Mouse (Mus musculus) mesoderm, embryonic 11.5 days (tissue): Measurements from ENCODE around the gene Zfp46.

Source experiments
- DNase-seq: peaks from one replicate; pipeline ENCODE4 v3.0.0-alpha.2; 2012; ENCODE audit warnings: low read depth, low spot score

Zfp46 gene

GRCm38 (mm10) chr4:136284455-136284854 lies at the start of gene Zfp46:
Zfp46 (plus strand) TSS chr4:136284683.
- no peak for DNase-seq

GRCm38 (mm10) chr4:136238669-136239068 lies 45.8 kb upstream of the Zfp46 start:
- DNase-seq: no peak

- no peak for DNase-seq
These were observed 45.4 kb upstream of the Zfp46 start for GRCm38 (mm10) chr4:136239111-136239510.

GRCm38 (mm10) chr4:136239622-136240021 lies 44.9 kb upstream of the Zfp46 start:
- DNase-seq: peak; percentile 77

- DNase-seq: no peak
These were observed 44.4 kb upstream of the Zfp46 start for GRCm38 (mm10) chr4:136240123-136240522.

GRCm38 (mm10) chr4:136240955-136241354 lies 43.5 kb upstream of the Zfp46 start:
- DNase-seq: no peak

GRCm38 (mm10) chr4:136242065-136242703 lies 42.3 kb upstream of the Zfp46 start:
- DNase-seq: no peak

- DNase-seq: no peak
These were observed 41.8 kb upstream of the Zfp46 start for GRCm38 (mm10) chr4:136242728-136243127.

- DNase-seq: no peak
These were observed 40.3 kb upstream of the Zfp46 start for GRCm38 (mm10) chr4:136244208-136244607.

- DNase-seq: no peak
These were observed 38.8 kb upstream of the Zfp46 start for GRCm38 (mm10) chr4:136245681-136246080.

- DNase-seq: peak; percentile 58
These were observed 37.9 kb upstream of the Zfp46 start for GRCm38 (mm10) chr4:136246568-136246969.

- no peak for DNase-seq
These were observed 37.1 kb upstream of the Zfp46 start for GRCm38 (mm10) chr4:136247386-136247728.

- peak; percentile 55 for DNase-seq
These were observed 36.6 kb upstream of the Zfp46 start, which contains the start of gene Tcea3 for GRCm38 (mm10) chr4:136247729-136248463. Tcea3 (plus strand) TSS chr4:136247729.

GRCm38 (mm10) chr4:136248464-136249331 lies 35.8 kb upstream of the Zfp46 start:
- DNase-seq: no peak

GRCm38 (mm10) chr4:136249332-136249647 lies 35.2 kb upstream of the Zfp46 start:
- DNase-seq: no peak

- no peak for DNase-seq
These were observed 34.7 kb upstream of the Zfp46 start for GRCm38 (mm10) chr4:136249780-136250179.

GRCm38 (mm10) chr4:136255919-136256318 lies 28.6 kb upstream of the Zfp46 start:
- DNase-seq: no peak

- no peak for DNase-seq
These were observed 27.8 kb upstream of the Zfp46 start for GRCm38 (mm10) chr4:136256696-136257095.

- DNase-seq: no peak
These were observed 24.6 kb upstream of the Zfp46 start for GRCm38 (mm10) chr4:136259916-136260315.

GRCm38 (mm10) chr4:136260491-136261180 lies 23.8 kb upstream of the Zfp46 start:
- DNase-seq: peak; percentile 77

- DNase-seq: no peak
These were observed 22.6 kb upstream of the Zfp46 start for GRCm38 (mm10) chr4:136261912-136262311.

GRCm38 (mm10) chr4:136263555-136263954 lies 20.9 kb upstream of the Zfp46 start:
- DNase-seq: no peak
